Mouse (Mus musculus) heart, adult 2 months (tissue): ENCODE measurements around the gene Atl1. TPM values are rescaled to one million over a fixed set of nuclear protein-coding genes. Genes with fewer than 3 reads are reported as not detected.

Source experiments
- DNase-seq, 2 experiments: peaks; one replicate each; pipeline ENCODE4 v3.0.0; 2021
- H3K27ac ChIP-seq: fragments of 200-600 bp; 2 replicates; pipeline ENCODE4 v1.8.1; 2022
- H3K27me3 ChIP-seq: fragments of 200-500 bp; 2 replicates; pipeline ENCODE4 v1.6.1; 2012; ENCODE audit warnings: mild to moderate bottlenecking, low read length, inconsistent platforms, mixed read lengths; ENCODE audit not compliant: control insufficient read depth, insufficient read depth
- H3K36me3 ChIP-seq: fragments of 200-500 bp; 2 replicates; pipeline ENCODE4 v1.6.1; 2012; ENCODE audit warnings: low read length, inconsistent platforms; ENCODE audit not compliant: control insufficient read depth, insufficient read depth
- H3K4me1 ChIP-seq: fragments of 200-500 bp; 2 replicates; pipeline ENCODE4 v1.6.1; 2011; ENCODE audit warnings: low read length; ENCODE audit not compliant: control insufficient read depth, insufficient read depth
- H3K4me3 ChIP-seq: fragments of 200-600 bp; 2 replicates; pipeline ENCODE4 v1.8.1; 2022
- H3K79me2 ChIP-seq: fragments of 200-500 bp; replicated peaks from 2 replicates; pipeline ENCODE4 v1.6.1; 2012; ENCODE audit warnings: mild to moderate bottlenecking, inconsistent platforms, low read length, moderate library complexity, mixed read lengths; ENCODE audit not compliant: control insufficient read depth, insufficient read depth
- H3K9ac ChIP-seq: fragments of 200-500 bp; 2 replicates; pipeline ENCODE4 v1.6.1; 2012; ENCODE audit warnings: low read depth, mild to moderate bottlenecking, control low read depth, inconsistent platforms, low read length, mixed read lengths
- CTCF ChIP-seq: fragments of 200-600 bp; IDR thresholded peaks from 2 replicates; pipeline ENCODE4 v1.8.1; 2022; ENCODE audit warnings: antibody characterized with exemption, mild to moderate bottlenecking, moderate library complexity
- EP300 ChIP-seq: fragments of 200-500 bp; IDR thresholded peaks from 2 replicates; pipeline ENCODE4 v1.6.1; 2011; ENCODE audit warnings: low read depth, low read length, control low read depth; ENCODE audit not compliant: insufficient read depth
- POLR2A ChIP-seq: fragments of 200-500 bp; IDR thresholded peaks from 2 replicates; pipeline ENCODE4 v1.6.1; 2011; ENCODE audit warnings: mild to moderate bottlenecking, low read depth, low read length, control low read depth; ENCODE audit not compliant: insufficient read depth
- WGBS: fragments of 180-500 bp; shearing (Covaris S2); methylation state at CpG from one replicate; pipeline ENCODE4 v1.1.7; 2018; 5-methylcytosine and 5-hydroxymethylcytosine counted together
- intact Hi-C: fragments of 180-260 bp; cut with DNase I; formaldehyde crosslinking; loops from one replicate; pipeline ENCODE4 v1.15.1; 2025
- polyA plus RNA-seq: library from polyadenylated mRNA; depleted of rRNA; stranded (reverse); fragments of >200 nt; gene quantifications from 2 replicates; pipeline ENCODE4 v1.2.3, GENCODE M21; 2012
- total RNA-seq, 2 experiments: library from RNA; stranded (reverse); gene quantifications; 2 replicates each; pipeline ENCODE4 v1.2.3; 2021

Atl1 gene
- total and polyA plus RNA-seq, 3 experiments, result 2.9 to 4.0 (median 4.0) TPM

- Histone ChIP-seq H3K79me2 (peaks cover 2% of the 10 kb centered on the region), H3K36me3 (peaks cover 3% of the 10 kb centered on the region), H3K27ac (no peak overlapping the region), H3K9ac (no peak overlapping the region), H3K27me3 (no peaks in the 10 kb centered on the region), H3K4me1 (no peaks in the 10 kb centered on the region; the same call in none of the 2 replicates), H3K4me3 (no peak overlapping the region)
- TF ChIP-seq CTCF (no peak), POLR2A (no peak), EP300 (no peak)
- intact Hi-C loops, result no loop called here
- WGBS, result 29% methylated on average over 4 of the region's 4 CpGs
- no peak for DNase-seq
These were observed 33.6 kb upstream of the Atl1 start for GRCm38 (mm10) chr12:69858847-69859246.

GRCm38 (mm10) chr12:69863505-69863904 lies 28.9 kb upstream of the Atl1 start:
- WGBS, result 58% methylated on average over 5 of the region's 5 CpGs
- Histone ChIP-seq H3K27me3 (no peaks in the 10 kb centered on the region), H3K79me2 (peaks cover 2% of the 10 kb centered on the region), H3K27ac (no peak overlapping the region), H3K4me1 (peaks cover 5% of the 10 kb centered on the region), H3K4me3 (no peak overlapping the region), H3K36me3 (peaks cover 9% of the 10 kb centered on the region), H3K9ac (no peak overlapping the region)
- intact Hi-C loops, result no loop called here
- no peak for DNase-seq
- TF ChIP-seq EP300, result no peak

GRCm38 (mm10) chr12:69864164-69864692 lies 28.2 kb upstream of the Atl1 start:
- H3K79me2 ChIP-seq, result peaks cover 2% of the 10 kb centered on the region
- WGBS, result 24% methylated on average over 4 of the region's 4 CpGs
- peaks cover 5% of the 10 kb centered on the region for H3K4me1 ChIP-seq
- no peaks in the 10 kb centered on the region for H3K27me3 ChIP-seq
- no peak for TF ChIP-seq POLR2A
- no peak for TF ChIP-seq EP300
- no peak for TF ChIP-seq CTCF
- no peak overlapping the region for H3K9ac ChIP-seq
- peaks cover 9% of the 10 kb centered on the region for H3K36me3 ChIP-seq
- no peak overlapping the region for H3K4me3 ChIP-seq
- intact Hi-C loops, result no loop called here
- no peak for DNase-seq
- H3K27ac ChIP-seq, result peak overlapping the region; percentile 57; the same call in 1 of the 2 replicates

GRCm38 (mm10) chr12:69867338-69867737 lies 25.1 kb upstream of the Atl1 start:
- no peaks in the 10 kb centered on the region for H3K27me3 ChIP-seq
- H3K4me3 ChIP-seq, result no peak overlapping the region
- no peak overlapping the region for H3K9ac ChIP-seq
- peaks cover 5% of the 10 kb centered on the region for H3K4me1 ChIP-seq
- TF ChIP-seq CTCF (no peak), EP300 (no peak), POLR2A (no peak)
- 76% methylated on average over 5 of the region's 5 CpGs for WGBS
- peaks cover 6% of the 10 kb centered on the region for H3K36me3 ChIP-seq
- intact Hi-C loops, result no loop called here
- DNase-seq, result no peak
- H3K79me2 ChIP-seq, result peaks cover 2% of the 10 kb centered on the region
- H3K27ac ChIP-seq, result no peak overlapping the region

- Histone ChIP-seq H3K36me3 (peaks cover 6% of the 10 kb centered on the region), H3K4me3 (no peak overlapping the region), H3K27me3 (no peaks in the 10 kb centered on the region), H3K4me1 (peaks cover 1% of the 10 kb centered on the region), H3K27ac (no peak overlapping the region), H3K79me2 (peaks cover 6% of the 10 kb centered on the region), H3K9ac (no peak overlapping the region)
- DNase-seq, result no peak
- TF ChIP-seq CTCF (no peak), POLR2A (no peak), EP300 (no peak)
- intact Hi-C loops, result no loop called here
- WGBS, result 93% methylated on average over 5 of the region's 5 CpGs
These were observed 20.8 kb upstream of the Atl1 start for GRCm38 (mm10) chr12:69871632-69872031.

- Histone ChIP-seq H3K4me3 (no peak overlapping the region), H3K9ac (no peak overlapping the region), H3K36me3 (peaks cover 17% of the 10 kb centered on the region), H3K4me1 (peaks cover 12% of the 10 kb centered on the region), H3K79me2 (peaks cover 9% of the 10 kb centered on the region), H3K27ac (no peak overlapping the region), H3K27me3 (no peaks in the 10 kb centered on the region)
- WGBS, result 69% methylated on average over 9 of the region's 9 CpGs
- TF ChIP-seq CTCF (no peak), POLR2A (no peak), EP300 (no peak)
- intact Hi-C loops, result no loop called here
- no peak for DNase-seq
These were observed 14.5 kb upstream of the Atl1 start for GRCm38 (mm10) chr12:69877842-69878363.
